Mouse (Mus musculus) thymus, postnatal 36 days (tissue): ENCODE data around the gene Ptcra.
A peak's percentile ranks its signal among the peaks of the same experiment; 100 is the strongest.
"Not testable (repeated sequence)": the region's sequence is repeated elsewhere in the genome, so short reads cannot be mapped to it uniquely, and the experiment has no call there.

Experiments used
- DNase-seq, 2 experiments: peaks; one replicate each; pipeline ENCODE4 v3.0.0; 2022; ENCODE audit warnings: mixed read lengths in 2 of 2

Ptcra gene

DNA sequence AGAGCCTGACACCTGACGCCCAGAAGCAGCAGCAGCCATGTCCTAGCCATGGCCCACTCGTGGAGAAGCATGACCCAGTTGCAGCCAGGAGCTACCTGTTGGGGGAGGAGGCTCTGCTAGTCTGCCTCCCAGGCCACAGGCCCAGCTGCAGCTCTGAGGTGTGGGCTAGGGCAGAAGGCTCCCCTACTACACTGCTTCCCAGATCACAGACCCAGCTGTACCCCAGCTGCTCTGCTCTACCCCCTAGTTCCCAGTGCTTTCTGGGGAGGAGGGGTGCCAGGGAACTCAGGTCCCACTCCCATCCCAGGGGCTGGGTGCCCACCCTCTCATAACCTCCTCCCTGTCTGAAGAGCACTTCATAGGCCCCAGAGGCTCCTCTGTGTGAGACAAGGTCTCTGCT lies at the start of gene Ptcra:
Ptcra (minus strand) TSS at position 169 of the 400 bp plus-strand sequence.
- DNase-seq, result peak; percentile 67 to 85

DNA sequence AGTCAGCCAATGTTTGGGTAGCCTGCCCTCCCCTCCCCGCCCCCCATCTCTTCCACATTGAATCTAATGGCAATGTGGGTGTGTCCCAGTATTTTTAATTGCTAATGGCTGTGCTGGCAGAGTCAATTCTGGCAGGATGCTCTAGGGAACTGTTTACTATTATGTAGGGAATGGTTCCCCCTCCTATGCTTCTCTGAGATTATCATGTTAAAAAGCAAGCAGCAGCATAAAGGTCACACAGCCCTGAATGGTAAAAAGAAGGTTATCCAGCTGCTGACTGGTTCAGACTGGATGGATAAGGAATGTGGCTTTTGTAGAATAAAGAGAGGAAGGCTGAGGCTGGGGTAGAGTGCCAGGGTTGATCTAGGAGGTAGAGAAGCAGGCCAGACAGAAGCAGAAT lies 48.9 kb upstream of the Ptcra start:
- no peak for DNase-seq

DNA sequence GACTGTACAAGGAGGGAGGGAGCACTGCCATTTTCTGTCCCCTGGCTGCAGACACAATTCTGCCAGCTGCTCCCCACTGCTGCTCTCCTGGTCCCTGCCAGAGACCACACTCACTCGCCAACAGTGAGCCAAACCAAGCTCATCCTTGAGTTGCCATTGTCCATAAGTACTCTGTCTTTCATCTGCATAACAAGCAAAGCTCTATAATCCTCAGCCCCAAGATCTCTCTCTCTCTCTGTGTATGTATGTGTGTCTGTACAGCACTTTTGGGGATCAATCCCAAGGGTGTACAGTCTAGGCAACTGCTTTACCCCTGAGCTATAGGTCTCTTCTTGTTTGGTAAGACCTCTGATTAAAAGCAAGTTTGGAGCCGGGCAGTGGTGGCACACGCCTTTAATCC lies 47.2 kb upstream of the Ptcra start:
- DNase-seq, result no peak

DNA sequence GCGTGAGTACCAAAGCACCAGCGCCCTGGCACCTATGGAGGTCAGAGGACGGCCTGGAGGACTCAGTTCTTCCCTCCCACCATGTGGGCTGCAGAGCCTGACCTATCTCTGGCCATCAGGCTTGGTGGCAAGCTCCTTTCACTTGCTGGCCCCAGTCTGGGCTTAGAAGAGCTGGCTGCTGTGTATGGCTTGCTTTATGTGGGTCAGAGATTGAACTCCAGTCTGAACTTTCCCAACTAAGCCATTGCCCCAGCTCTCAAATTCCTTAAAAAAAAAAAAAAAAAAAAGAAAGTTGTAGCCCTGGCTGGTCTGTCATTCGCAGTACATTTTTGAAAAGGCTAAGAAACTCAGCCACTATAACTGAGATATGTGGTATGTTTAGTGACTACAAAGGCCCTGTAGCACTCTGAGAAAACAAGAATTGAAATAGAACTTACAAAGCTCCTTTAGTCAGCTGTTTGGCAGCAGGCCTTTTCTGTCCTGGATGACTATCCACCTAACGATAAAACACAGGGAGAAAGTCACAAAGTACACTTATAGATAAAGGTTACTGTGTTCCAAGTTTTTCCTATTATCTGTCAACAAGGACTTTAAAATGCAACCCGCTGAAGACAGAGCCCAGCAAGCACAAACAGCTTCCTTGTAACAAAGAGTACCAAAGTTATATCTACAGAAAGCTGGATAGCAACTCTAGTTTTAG lies 45.8 kb upstream of the Ptcra start:
- no peak for DNase-seq

DNA sequence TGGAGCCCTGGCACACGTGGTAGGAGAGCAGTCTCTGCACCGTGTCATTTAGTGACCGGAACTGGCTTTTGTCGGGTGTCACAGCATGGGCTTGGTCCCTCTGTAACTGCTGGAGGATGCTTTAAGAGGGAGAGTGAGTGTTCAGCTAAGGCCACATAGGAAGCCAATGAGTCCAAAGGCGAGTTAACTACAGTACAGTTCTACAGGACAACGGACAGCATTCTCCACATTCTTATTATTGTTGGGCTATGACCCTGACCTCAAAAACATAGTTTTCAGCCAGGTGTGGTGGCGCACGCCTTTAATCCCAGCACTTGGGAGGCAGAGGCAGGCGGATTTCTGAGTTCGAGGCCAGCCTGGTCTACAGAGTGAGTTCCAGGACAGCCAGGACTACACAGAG lies 44.9 kb upstream of the Ptcra start:
- no peak for DNase-seq

DNA sequence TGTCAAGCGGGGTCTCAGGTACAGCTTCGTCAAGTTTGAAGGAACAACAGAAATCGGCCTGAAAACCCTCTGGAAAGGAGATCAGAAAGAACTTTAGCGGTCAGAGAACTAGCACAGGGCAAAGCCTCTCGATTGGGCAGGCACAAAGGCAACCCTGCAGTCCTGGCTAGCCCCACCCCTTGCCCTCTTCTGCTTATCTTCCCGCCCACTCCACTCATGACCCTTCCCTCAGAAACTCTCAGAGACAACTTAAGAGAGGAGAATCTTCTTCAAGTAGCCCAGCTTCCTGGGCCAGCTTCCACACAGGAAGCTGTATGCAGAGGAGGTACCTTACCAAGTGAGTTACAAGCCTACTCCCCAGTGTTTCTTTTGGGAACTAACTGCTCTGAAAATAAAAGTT lies 38.2 kb upstream of the Ptcra start:
- DNase-seq, result no peak

DNA sequence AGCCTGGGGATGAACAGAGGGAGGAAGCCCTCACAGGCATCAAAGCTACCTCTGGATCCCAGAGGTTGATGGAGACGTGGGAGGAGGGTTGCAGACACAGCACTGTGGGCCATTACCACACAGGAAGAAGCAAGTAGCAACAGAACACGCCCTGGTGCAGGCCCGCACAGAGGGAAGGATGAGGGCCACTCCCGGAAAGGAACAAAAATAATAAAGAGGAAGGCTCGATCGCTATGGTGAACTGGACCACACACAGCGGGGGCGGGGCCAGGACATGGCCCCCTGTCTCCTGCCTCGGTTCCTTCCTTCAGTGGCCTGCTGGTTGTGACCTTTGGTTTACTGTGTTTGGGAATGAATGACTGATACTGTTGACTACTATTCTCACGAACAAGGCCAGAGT lies 36.2 kb upstream of the Ptcra start:
- DNase-seq, result no peak

DNA sequence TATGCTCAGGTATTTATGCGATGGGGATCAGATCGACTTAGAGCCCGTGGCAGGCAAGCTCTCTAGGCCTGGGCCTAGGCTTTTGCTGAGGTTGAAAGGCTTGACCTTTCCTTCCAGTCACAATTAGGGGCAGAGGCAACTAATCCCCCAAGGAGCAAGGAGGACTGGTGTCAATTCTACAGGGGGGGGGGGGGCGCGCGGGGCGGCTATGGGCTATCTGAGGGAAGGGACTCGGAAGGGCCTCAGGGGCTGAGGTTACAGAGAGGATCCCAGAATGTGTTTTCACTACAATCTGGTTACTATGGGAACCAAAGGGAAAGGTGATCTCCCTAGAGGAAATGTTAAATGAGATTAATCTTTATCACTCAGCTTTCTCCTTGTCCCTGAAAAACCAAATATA lies 33.9 kb upstream of the Ptcra start:
- no peak for DNase-seq

DNA sequence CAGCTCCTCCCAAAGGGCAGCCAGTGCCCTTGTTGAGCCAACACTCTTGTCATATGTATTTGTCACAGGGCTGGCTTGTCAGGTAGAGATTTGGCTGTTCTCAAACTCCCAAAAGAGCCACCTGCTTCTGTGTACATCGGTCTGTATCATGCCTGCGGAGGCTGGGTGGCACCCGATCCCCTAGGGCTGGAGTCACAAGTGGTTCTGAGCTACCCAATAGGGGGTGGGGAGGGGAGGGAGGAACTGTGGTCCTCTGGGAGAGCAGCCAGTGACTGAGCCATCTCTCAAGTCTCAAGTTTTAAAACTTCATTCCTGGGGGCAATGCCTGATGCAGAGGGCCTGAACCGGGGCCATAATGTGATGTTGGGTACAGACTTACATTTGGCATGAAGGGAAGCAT lies 33.2 kb upstream of the Ptcra start:
- DNase-seq, result no peak

DNA sequence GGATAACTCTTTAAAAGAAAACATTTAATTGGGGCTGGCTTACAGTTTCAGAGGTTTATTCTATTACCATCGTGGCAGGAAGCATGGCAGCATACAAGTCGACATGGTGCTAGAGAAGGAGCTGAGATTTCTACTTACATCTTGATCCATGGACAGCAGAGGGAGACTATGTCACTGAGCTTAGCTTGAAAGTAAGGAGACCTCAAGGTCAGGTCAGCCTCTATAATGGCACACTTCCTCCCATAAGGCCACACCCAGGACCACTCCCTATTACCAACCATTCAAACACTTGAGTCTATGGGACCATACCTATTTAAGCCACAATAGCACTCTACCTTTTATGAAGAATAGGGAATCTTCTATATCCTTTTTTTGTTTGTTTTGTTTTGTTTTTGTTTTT lies 29.5 kb upstream of the Ptcra start:
- DNase-seq, result no peak

DNA sequence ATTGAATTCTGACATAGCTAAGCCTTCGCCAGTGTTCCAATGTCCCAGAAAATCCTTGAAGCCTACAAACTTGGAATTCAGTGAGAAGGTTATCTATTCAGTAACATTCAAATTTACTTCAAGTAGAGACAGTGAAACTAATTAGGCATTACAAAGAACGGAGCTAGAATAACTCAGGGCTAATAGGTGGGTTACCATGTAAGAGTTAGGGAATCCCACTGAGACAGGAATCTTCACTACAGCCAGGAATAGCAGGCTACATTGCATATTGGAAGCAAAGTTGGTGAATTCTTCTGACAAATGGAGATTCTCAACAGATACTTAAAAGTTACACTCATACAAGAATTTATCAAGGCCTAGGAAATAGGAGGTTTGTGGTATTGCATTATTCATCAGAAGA lies 24.5 kb upstream of the Ptcra start:
- not testable (repeated sequence) for DNase-seq

DNA sequence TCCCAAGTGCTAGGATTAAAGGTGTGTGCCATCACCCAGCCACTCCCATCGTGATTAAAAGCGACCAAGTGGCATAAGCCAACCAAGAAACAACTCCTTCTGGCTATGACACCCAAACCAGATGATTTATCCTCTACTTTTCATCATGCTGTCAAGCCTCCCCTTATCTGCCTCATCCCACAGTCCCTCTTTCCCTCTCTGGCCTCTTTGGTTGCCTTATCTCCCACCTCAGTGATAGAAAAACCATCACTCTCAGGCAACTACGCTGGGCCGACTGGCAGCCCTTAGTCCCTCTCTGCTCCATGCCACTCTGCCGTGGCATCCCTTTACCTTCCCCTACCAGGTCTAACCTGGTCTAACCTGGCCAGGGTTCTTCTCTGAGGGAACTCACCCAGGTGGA lies 23.4 kb upstream of the Ptcra start:
- no peak for DNase-seq

DNA sequence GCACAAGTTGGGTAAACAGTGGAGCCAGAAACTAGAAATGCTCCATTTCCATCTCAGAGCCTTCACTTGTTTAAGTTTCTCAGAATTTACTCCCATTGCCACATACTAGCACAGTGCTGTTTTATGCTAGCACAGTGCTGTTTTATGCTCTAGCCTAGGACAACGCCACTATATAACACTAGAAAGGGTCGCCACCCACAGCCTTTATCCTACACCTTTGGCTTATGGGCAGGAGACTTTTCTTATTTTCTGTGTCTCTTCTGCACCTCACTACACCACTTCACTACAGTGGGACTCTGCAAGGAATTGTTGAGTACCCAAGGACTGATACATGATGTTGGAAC lies 19.7 kb upstream of the Ptcra start:
- no peak for DNase-seq

DNA sequence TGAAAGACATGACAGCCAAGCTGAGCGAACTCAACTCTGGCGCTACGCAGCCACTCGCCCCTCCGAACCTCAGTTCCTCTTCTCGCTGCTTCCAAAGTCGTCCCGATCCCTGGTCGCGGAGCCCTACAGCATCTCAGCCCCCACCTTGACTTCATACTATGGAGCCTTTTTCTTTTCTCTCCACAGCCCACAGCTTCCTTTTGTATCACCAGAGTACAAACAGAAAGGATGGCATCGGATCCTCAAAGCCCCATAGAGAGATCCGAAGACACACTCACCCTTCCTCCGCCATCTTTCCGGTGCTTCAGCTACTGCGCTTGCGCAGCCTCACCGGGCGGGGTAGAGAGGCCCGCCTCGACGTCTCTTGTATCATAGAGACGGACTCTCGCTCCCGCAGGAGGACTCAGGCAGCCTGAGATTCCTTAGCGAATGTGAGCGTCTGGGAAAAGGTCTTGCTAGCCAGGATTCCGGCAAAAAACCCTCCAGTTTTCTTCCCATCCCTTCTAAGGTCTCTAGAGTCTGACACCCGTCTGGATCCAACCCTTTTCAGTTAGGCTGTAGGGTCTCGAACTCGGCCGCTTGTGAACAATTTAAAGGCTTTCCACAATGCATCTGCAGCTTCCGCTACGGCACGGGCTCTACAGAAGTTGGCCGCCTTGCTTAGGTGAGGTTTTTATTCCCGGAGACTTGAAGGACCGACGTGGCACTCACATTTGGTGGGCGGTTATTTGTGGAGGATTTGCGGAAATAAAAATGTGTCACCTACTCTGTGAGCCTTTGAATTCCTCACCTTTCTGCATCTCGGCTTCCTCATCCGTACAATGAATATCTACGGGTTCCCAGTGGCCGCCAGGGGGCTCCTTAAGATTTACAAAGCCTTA lies 19.1 kb upstream of the Ptcra start, which contains the start of gene Rpl7l1:
Rpl7l1 (minus strand) TSS at position 332 of the 881 bp plus-strand sequence.
- peak; percentile 90 to 92 for DNase-seq

DNA sequence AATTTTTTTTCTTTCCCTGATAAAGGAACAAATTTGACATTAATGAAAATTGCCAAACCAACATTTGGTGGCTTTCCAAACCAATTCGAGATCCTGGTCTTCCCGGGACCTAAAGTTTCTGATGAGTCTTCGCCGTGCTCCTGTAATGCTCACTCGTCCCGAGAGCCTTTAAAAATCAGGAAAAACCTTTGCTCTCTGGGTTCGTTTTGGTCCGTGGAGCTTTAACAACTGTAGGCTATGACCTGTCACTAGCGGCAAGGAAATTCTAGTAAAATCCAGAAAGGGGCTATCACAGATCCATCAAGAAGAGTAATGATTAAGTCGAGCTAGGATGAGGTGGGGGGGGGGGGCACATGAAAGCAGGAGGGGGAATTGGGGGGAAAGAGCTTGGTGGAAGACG lies 18.4 kb upstream of the Ptcra start:
- DNase-seq, result no peak

DNA sequence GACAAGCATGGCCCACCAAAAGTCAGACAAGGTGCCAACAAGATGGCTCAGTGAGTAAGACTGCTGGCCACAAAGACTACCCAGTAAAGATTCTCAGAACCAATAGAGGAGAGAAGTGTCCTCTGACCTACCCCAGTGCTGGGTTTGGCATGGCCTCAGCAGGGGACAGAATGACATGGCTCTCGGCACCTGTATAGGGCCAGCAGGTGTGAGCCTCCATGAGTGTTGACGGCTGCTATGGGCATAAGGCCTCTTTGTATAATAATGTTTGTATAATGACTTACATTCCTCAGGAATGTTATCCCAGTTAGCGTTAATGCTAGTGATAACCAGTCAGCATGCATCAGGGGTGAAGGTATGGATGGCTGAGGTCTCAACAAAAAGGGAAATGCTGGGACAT lies 12.6 kb upstream of the Ptcra start:
- no peak for DNase-seq

DNA sequence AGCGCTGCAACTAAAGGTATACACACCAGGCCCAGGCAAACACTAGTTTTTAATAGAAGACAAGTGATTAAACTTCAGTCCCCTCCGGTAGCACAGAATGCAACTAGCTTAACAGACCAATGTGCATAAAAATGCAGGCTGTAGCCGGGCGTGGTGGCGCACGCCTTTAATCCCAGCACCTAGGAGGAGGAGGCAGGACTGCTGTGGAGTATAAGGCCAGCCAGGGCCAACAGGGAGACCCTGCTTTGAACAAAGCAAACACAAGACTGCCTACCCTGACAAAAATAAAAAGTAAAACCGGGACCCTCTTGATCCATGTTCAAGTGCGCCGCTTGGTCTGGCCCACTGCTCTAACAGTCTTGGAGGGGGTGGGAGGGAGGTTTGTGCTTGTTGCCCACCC lies 11.6 kb upstream of the Ptcra start:
- DNase-seq, result no peak

DNA sequence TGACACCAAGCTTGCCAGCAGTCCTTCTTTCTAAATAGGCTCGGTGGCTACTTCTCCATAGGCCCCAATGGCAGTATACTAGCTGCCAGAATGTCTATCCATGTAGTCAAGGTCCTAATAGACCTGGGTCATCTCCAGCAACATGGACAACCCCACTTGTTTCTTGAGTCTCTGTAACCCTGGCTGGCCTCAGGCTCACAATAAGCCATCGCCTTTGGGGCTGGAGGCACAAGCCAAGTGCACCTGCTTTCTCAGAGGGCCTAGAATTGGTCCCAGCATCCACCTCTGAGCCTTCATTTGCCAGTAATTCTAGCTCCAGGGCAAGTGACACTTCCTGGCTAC lies 10.6 kb upstream of the Ptcra start:
- no peak for DNase-seq

DNA sequence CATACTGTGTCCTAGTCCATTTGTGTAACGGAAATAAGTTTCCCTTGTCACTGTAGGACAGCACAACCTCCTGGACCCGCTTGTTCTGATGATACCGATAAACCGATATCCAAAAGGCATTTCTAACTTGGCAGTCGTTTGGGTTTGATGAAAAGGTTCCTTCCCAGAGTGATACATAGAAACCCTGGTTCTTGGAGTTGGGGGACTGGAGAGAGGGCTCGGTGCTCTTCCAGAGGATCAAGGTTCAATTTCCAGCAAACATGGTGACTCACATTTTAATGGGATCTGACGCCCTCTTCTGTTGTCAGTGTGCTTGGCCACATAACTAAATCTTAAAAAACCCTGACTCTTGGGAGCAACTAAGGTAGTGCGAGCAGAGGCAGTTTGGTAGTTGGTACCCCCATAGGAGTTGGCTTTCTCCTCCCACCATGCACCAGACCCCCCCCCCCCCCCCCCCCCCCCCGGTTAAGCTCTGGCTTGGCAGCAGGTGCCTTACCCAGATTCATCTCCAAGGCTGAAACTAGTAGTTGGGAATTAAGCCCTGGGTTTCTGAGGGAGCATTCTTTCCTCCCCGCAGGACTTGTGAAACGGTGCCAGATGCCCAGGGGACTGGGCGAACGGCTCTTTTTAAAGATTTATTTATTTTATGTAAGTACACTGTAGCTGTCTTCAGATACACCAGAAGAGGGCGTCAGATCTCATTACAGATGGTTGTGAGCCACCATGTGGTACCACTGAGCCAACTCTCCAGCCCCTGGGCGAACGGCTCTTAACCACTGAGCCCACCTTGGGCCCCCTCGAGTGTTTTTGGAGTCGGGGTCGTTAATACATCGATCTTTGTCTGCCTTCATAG lies 10.0 kb upstream of the Ptcra start:
- no peak for DNase-seq

DNA sequence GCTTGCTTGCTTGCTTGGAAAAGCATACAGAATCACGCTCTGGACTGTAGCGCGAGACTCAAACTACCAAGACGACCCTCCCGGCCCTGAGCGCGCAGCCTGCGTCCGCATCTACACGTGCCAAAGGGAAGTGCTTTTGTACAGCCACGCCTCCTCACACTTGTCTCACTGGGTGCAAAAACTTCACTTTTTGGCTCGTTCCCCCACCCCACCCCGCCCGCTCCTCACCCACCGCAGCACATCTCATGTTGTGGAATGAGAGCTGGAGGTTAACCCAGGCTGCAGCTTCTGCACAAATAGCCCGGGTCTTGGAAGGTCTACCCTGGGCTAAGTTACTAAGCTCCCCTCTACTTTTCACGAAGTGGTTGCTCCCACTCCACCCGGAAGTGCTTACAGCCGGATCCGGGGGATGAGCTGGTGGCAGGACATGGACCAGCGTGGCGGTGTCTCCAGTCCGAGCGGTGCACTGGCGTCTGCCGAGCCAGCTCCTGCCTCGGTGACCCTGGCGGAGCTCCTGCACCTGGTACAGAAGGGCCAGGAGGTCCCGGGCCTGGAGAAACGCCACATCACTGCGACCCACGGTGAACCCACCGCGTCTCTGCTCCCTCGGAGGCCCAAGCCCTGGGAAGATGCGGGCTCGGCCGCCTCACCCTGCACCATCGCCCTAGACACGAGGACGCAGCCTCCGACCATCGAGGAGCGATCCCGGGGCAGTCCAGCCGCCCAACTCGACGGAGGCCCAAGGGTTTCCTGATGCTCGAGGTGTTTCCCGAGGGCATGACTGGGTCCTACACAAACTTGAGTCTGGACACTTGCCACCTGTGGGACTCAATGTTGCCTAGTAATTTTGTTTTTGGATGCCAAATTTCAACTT lies 9.1 kb upstream of the Ptcra start, which contains the start of gene 2310039H08Rik:
2310039H08Rik (plus strand) TSS at position 232 of the 874 bp plus-strand sequence.
- peak; percentile 81 to 83 for DNase-seq

DNA sequence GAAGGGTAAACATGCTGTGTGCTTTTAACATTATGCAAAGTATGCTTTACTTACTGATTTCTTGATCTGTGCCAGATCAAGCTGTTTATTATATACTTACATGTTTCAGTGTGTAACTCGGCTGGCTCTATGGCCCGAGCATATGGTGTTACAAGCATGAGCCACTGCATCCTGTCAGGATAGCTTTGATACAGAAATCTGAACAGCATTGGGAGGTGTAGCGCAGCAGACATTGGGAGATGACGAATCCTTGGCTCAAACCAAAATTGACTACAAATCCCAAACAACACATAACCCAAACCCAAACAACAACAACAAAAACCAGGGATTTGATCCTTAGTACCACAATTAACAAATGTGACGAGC lies 8.5 kb upstream of the Ptcra start:
- DNase-seq, result no peak

DNA sequence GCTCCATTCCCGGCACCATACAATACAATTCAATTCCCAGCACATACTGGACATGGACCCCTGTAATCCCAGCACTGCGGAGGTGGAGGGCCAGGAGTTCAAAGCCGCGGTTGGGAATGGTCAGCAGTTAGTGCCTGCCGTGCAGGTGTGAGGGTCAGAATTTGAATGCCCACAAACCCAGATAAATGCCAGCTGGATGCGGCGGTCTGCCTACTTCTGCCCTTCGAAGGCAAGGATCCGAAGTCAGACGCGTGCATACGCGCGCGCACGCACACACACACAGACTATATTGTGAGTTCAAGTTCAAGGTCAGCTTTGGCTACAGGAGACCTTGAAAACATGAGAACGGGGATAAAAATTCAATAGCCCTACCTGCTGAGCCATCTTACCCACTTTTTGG lies 8.1 kb upstream of the Ptcra start:
- no peak for DNase-seq

DNA sequence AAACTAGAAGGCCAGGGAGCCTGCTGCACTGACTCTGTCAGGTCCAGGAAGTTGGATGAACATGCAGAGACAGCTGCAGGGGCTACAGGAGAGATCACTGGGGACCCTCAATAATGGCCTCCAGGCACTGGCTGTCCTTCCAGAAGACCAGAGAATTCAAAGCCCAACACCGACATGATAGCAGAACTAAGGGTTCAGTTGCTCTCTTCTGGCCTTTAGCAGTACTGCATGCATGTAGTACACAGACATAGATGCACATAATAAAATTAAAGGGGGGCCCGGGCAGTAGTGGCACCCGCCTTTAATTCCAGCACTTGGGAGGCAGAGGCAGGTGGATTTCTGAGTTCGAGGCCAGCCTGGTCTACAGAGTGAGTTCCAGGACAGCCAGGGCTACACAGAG lies 7.5 kb upstream of the Ptcra start:
- DNase-seq, result no peak
